Mouse (Mus musculus): ENCODE data around the gene Dedd. TPM values are rescaled to one million over a fixed set of nuclear protein-coding genes. Genes with fewer than 3 reads are reported as not detected.
"Not testable (repeated sequence)": the region's sequence is repeated elsewhere in the genome, so short reads cannot be mapped to it uniquely, and the experiment has no call there.

Dedd gene
- polyA plus RNA-seq, 1 experiment from 2014 or later: 52.9 TPM

DNA sequence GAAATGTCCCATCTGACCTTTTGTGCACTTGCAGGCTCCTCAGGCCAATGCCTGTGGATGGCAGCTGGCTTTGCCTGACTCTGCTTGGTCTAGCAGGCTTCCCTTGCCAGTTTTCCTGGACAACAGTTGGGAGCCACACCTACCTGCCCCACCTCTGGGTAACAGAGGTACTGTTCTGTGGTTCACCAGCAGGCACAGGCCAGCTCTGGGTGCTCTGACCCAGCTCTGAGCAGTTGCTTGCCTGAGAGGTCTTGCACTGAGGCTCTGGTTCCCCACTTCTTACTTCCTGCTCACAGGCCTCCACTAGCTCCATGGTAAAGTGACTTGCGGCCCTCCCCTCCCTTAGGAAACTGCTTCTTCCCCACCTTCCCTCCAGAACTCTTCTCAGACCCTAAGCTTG lies 6.9 kb upstream of the Dedd start:
- no peaks in the 10 kb centered on the region for H3K36me3 ChIP-seq (replicated peaks)
- peak; percentile 45 for ATAC-seq (replicated peaks)
- no peak overlapping the region for H3K27ac ChIP-seq
- WGBS: 88% methylated on average over 1 of the region's 1 CpGs
- no peaks in the 10 kb centered on the region for H3K9me3 ChIP-seq
- H3K27me3 ChIP-seq (replicated peaks): no peaks in the 10 kb centered on the region
- H3K4me1 ChIP-seq: peaks cover 13% of the 10 kb centered on the region
- H3K4me3 ChIP-seq: no peak overlapping the region
- no peak overlapping the region for H3K9ac ChIP-seq
- H3K4me2 ChIP-seq: no peak overlapping the region

DNA sequence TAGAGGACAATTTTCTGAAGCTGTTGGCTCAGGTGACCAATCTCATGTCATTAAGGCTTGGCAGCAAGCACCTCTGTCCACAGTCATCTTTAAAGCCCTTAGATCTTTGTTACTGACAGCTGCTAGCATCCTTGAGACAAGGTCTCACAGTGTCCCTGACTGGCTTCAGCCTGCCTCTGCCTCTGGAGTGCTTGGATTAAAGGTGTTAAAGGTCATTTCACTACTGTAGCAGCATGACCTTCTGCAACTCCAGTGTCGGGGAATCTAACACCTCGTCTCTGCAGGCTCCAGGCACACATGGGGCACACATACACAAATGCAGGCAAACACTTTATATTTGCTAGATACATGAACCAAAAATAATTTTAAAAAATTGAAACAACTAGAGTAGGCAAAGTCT lies 3.4 kb upstream of the Dedd start:
- 85% methylated on average over 2 of the region's 2 CpGs for WGBS
- no peak overlapping the region for H3K9ac ChIP-seq
- peaks cover 33% of the 10 kb centered on the region for H3K4me1 ChIP-seq
- no peaks in the 10 kb centered on the region for H3K36me3 ChIP-seq (replicated peaks)
- H3K27ac ChIP-seq: no peak overlapping the region
- H3K9me3 ChIP-seq: no peaks in the 10 kb centered on the region
- no peak overlapping the region for H3K4me3 ChIP-seq
- no peak overlapping the region for H3K4me2 ChIP-seq
- H3K27me3 ChIP-seq (replicated peaks): no peaks in the 10 kb centered on the region
- ATAC-seq (replicated peaks): no peak

DNA sequence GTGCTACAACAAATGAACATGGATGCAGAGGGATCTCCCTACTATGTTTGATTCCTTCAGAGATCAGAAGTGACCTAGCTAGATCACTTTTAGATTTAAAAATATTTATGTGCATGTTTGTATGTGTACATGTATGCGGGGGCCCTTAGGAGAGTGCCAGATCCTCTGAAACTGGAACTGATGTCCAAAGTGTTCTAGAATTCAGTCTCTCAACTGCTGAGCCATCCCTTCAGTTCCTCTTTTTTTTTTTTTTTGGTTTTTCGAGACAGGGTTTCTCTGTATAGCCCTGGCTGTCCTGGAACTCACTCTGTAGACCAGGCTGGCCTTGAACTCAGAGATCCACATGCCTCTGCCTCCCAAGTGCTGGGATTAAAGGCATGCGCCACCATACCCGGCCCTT lies 2.4 kb upstream of the Dedd start:
- H3K9me3 ChIP-seq; H3K4me2 ChIP-seq; H3K9ac ChIP-seq; H3K27me3 ChIP-seq (replicated peaks); H3K36me3 ChIP-seq (replicated peaks); H3K4me3 ChIP-seq; ATAC-seq (replicated peaks); H3K27ac ChIP-seq: not testable (repeated sequence)
- WGBS: 95% methylated on average over 4 of the region's 4 CpGs
- H3K4me1 ChIP-seq: peaks cover 42% of the 10 kb centered on the region

DNA sequence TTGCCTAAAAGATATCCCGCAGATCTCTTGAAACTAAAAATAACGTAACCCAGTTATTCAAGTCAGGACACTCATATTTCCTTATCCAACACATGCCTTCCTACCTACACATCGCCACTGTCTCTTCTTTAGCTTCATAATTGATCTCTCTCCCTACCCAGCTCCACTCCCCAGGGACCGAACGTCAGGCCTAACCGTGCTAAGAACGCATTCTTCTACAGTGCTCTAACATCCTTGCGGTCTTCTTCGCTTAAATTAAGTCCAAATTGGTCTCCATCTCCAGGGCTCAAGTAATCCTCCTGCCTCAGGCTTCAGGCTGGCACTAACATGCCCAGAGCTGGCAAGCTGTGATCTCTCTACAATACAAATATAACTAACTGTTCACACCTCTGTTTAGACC lies 701 bp upstream of the Dedd start:
- no peaks in the 10 kb centered on the region for H3K36me3 ChIP-seq (replicated peaks)
- H3K9me3 ChIP-seq: no peaks in the 10 kb centered on the region
- H3K4me2 ChIP-seq: peak overlapping the region; percentile 64
- H3K4me1 ChIP-seq: peaks cover 53% of the 10 kb centered on the region
- 37% methylated on average over 9 of the region's 9 CpGs for WGBS
- peak overlapping the region; percentile 93 for H3K4me3 ChIP-seq
- peak overlapping the region; percentile 95 for H3K9ac ChIP-seq
- ATAC-seq (replicated peaks): no peak; the same call in 1 of the 2 replicates
- H3K27ac ChIP-seq: peak overlapping the region; percentile 99
- no peaks in the 10 kb centered on the region for H3K27me3 ChIP-seq (replicated peaks)

DNA sequence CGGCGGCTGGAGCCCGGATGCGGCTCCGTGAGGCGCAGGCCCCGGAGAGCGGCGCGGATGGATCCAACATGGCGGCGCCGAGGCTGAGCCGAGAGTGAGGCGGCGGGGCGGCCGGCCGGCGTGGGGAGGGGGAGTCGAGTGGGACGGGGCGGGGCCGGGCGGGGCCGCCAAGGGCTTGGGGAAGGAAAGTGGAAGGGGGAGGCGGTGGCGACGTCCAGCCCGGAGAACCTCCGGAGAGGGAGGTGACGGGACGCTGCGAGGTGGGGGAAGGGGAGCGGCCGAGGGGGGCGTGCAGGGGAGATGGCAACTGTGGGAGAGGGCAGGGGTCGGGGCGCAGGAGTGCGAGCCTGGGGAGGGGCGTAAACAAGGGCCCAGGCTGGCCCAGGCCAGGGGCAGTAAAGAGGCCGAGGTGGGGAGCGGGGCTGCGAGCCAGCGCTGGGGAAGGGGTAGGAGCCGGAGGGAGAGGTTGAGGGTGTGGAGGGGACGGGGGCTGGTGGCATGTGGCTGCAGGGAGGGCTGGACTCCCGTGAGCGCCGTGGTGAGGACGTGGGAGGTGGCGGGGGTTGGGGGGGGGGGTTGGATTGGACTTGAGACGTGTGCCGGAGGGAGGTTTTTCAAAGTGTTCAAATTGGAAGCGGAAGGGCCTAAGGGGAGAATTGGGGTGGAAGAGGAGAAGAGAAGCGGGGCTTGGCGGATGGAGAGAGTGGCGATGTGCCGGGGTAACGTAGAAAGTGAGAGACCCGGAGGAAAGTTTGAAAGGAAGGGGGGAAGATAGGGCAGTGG lies 679 bp downstream of the Dedd start:
- H3K4me2 ChIP-seq: peak overlapping the region; percentile 64
- WGBS: 1% methylated on average over 59 of the region's 61 CpGs
- peak overlapping the region; percentile 95 for H3K9ac ChIP-seq
- no peaks in the 10 kb centered on the region for H3K27me3 ChIP-seq (replicated peaks)
- ATAC-seq (replicated peaks): peak; percentile 86
- H3K27ac ChIP-seq: peak overlapping the region; percentile 99
- peak overlapping the region; percentile 93 for H3K4me3 ChIP-seq
- peaks cover 57% of the 10 kb centered on the region for H3K4me1 ChIP-seq
- H3K9me3 ChIP-seq: no peaks in the 10 kb centered on the region
- H3K36me3 ChIP-seq (replicated peaks): no peaks in the 10 kb centered on the region

DNA sequence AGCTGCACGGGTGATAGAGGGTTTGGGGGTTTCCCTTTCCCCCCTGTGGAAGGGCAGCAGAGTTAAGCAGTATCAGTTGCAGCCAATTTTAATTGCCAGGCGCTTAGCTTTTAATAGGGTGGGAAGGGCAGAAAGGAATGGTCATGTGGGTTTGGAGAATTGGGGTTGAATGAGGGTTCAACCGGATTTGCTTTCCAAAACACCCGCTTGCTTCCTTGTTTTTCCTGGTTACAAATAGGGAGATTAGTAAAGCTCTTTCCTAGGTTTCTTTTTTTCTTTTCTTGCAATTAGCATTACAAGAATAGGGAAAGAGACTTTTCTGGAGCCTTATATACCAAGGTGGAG lies 1.2 kb downstream of the Dedd start:
- Histone ChIP-seq H3K9me3 (no peaks in the 10 kb centered on the region), H3K9ac (peak overlapping the region; percentile 95), H3K4me2 (peak overlapping the region; percentile 64), H3K27me3 (replicated peaks) (no peaks in the 10 kb centered on the region), H3K4me3 (peak overlapping the region; percentile 93), H3K4me1 (peaks cover 57% of the 10 kb centered on the region), H3K27ac (peak overlapping the region; percentile 99), H3K36me3 (replicated peaks) (no peaks in the 10 kb centered on the region)
- under 1% methylated on average over 4 of the region's 4 CpGs for WGBS
- ATAC-seq (replicated peaks): no peak

DNA sequence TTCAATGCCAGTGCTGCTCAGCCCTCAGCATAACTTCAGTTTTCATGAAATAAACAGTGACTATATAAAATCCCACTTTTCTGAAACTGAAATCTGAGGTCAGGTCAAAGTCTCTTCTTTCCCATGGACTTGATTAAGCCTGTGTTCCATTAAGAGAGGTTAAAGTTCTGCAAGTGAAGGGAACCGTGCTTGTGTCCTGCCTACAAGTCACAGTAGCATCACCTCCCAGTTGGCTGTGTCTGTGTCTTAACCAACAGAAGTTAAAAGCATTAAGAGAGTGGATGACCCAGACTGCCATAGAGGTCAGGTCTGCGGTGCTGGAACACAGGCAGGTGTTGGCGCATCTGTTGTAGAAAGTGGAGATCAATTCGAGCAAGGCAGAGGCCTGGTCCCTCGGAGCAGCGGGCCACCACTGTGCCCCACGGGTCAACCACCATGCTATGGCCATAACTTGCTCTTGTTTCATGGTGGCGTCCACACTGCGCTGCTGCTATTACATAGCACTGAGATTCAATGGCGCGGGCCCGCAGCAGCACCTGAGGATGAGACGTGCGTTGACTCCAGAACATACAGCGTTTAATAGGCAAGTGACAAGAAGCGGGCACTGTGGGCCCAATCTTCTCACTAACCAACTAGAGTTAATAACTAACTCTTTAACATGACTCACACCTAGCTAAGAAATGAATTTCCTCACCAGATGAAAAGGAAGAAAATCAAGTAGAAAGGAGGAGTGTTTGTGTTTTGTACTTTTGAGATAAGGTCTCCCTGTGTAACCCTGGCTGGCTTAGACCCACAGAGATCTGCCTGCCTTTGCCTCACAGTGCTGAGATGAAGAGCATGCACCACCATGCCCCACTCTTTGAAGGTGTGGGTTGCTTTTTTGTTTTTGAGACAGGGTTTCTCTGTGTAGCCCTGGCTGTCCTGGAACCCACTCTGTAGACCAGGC lies 13.6 kb downstream of the Dedd start:
- H3K9ac ChIP-seq: no peak overlapping the region
- ATAC-seq (replicated peaks): no peak
- no peak overlapping the region for H3K27ac ChIP-seq
- H3K36me3 ChIP-seq (replicated peaks): peaks cover 49% of the 10 kb centered on the region
- H3K4me2 ChIP-seq: no peak overlapping the region
- 97% methylated on average over 16 of the region's 16 CpGs for WGBS
- H3K4me3 ChIP-seq: no peak overlapping the region
- 0 out of 2 replicates have a peak, but pooled peaks cover 6% of the 10 kb centered on the region for H3K9me3 ChIP-seq
- H3K4me1 ChIP-seq: peaks cover 24% of the 10 kb centered on the region
- no peaks in the 10 kb centered on the region for H3K27me3 ChIP-seq (replicated peaks)

DNA sequence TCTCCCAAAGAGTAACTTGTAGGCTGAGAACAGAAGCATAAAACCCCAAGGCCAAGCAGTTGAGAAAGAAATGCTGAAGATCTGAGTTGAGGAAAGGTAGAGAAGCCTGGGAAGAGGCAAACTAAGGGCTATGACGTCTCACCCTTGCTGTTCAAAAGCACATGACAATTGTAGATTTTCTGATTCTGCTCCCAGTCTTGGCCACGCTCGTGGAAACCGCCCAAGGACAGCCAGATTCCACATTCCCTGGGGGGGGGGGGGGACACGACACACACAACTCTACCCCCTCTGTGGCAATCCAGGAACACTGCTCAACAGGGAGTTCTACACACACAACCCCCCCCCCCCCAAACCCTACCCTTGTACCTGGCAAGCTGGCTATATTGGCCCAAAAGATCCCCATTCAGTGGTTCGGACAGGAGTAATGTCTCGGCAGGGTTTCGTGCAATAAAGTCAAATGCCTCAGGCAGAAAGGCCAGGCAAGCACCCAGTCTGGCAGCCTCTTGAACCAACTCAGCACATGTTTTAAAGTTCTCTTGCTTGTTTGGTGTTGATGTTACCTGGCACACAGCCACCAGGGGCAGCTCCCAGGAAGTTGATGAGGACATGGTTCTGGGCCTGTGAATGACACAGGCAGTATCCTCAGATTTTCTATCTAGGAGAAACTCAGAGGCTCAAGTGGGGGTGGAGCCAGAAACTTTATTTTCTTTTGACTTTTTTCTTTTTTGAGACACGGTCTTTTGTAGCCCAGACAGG lies 15.2 kb downstream of the Dedd start:
- 0 out of 2 replicates have a peak, but pooled peaks cover 6% of the 10 kb centered on the region for H3K9me3 ChIP-seq
- H3K4me2 ChIP-seq: peak overlapping the region; percentile 81; the same call in 1 of the 2 replicates
- peaks cover 35% of the 10 kb centered on the region for H3K36me3 ChIP-seq (replicated peaks)
- 81% methylated on average over 9 of the region's 9 CpGs for WGBS
- H3K9ac ChIP-seq: no peak overlapping the region
- peak overlapping the region; percentile 94; the same call in 1 of the 2 replicates for H3K4me3 ChIP-seq
- H3K4me1 ChIP-seq: peaks cover 36% of the 10 kb centered on the region
- H3K27ac ChIP-seq: no peak overlapping the region
- ATAC-seq (replicated peaks): no peak
- no peaks in the 10 kb centered on the region for H3K27me3 ChIP-seq (replicated peaks)

DNA sequence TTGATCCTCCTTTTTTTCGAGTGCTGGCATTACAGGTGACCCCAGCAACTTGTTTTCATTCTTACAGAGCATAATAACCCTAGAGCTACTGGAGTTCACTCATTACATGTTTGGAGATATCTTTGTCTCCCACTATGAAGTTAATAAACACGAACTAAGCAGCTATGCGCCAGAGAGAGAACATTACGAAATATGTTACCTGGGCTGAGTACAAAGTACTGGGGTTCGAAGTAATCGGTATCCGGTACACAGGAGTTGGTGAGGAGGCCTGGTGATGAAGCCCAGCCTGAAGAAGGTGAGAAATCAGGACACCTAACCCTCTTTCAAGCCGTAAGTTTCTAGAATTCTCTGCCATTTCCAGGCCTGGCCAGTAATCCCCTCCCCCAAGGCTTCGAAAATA lies 15.8 kb downstream of the Dedd start:
- H3K4me3 ChIP-seq: peak overlapping the region; percentile 94
- peak; percentile 24 for ATAC-seq (replicated peaks)
- H3K9ac ChIP-seq: peak overlapping the region; percentile 78
- H3K27me3 ChIP-seq (replicated peaks): no peaks in the 10 kb centered on the region
- H3K27ac ChIP-seq: no peak overlapping the region; the same call in 1 of the 2 replicates
- 76% methylated on average over 9 of the region's 9 CpGs for WGBS
- peaks cover 29% of the 10 kb centered on the region for H3K36me3 ChIP-seq (replicated peaks)
- peak overlapping the region; percentile 81 for H3K4me2 ChIP-seq
- peaks cover 38% of the 10 kb centered on the region for H3K4me1 ChIP-seq
- 0 out of 2 replicates have a peak, but pooled peaks cover 6% of the 10 kb centered on the region for H3K9me3 ChIP-seq

DNA sequence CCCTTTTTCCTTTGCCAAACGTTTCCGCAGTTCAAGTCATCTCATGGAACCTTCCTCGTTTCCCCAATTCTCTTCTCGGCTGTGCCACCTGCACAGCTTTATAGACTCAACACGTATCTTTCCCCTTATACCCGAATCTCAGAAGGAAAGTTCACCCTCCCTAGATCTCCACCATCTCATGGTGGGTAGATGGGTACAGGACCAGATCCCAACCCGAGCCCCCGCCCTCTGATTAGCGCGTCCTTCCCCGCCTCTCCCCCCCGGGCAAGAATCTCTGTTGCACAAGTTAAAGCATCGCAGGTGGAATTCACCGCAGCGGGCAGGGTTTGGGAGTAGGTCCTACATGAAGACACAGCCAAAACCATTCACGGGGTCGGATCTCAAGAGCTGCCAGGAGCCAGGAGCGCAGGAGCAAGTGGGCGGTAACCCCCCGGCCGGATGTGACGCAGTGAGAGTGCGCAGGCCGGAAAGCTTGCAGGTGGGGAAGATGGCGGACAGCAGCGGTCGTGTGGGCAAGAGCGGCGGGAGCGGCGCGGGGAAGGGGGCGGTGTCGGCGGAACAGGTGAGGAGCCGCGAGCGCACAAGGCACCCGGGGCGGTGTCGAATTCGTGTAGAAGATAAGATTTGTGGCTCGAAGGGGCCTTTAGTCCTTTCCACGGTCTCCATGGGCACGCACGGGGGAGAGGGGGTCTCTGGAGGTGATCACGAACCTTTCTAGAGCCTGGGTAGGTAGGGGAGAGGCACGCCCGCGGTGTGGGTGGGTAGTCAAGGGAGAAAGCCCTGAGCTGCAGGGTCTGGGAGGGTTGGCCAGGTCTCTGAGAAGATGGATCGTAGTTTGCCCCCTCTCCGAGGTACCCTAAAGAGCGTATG lies 16.5 kb downstream of the Dedd start, which contains the start of the genes Nit1 and Pfdn2:
Gene Nit1, minus strand, starts transcription at position 422 of the 870 bp plus-strand sequence.
Gene Pfdn2, plus strand, starts transcription at position 446 of the 870 bp plus-strand sequence.
- peak; percentile 95 for ATAC-seq (replicated peaks)
- H3K4me2 ChIP-seq: peak within 1 kb of the TSS; percentile 81
- H3K27ac ChIP-seq: peak within 1 kb of the TSS; percentile 86
- peaks cover 22% of the 10 kb centered on the region for H3K36me3 ChIP-seq (replicated peaks)
- H3K9me3 ChIP-seq: 0 out of 2 replicates have a peak, but pooled peaks cover 6% of the 10 kb centered on the region
- 1% methylated on average over 52 of the region's 53 CpGs for WGBS
- H3K4me1 ChIP-seq: peaks cover 38% of the 10 kb centered on the region
- no peaks in the 10 kb centered on the region for H3K27me3 ChIP-seq (replicated peaks)
- H3K9ac ChIP-seq: peak within 1 kb of the TSS; percentile 78
- peak within 1 kb of the TSS; percentile 94 for H3K4me3 ChIP-seq

DNA sequence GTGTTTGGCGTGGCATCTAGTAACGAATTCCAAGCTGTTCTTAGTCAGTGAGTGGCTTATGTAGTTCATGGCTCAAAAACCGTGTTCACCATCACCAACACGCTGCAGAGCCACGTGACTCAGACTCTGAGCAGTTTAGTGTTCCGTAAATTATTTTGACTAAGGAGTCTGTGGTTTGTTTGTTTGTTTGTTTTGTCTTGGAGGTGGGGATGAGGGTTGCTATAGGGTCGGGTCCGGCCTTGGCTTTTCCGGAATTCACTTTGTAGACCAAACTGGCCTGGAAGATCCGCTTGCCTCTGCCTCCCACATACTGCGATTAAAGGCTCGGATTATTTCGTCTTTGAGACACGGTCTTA lies 17.1 kb downstream of the Dedd start:
- under 1% methylated on average over 14 of the region's 14 CpGs for WGBS
- Histone ChIP-seq H3K27ac (peak overlapping the region; percentile 86), H3K9ac (peak overlapping the region; percentile 78), H3K4me1 (peaks cover 38% of the 10 kb centered on the region), H3K4me2 (peak overlapping the region; percentile 81), H3K4me3 (peak overlapping the region; percentile 94), H3K9me3 (0 out of 2 replicates have a peak, but pooled peaks cover 6% of the 10 kb centered on the region), H3K36me3 (replicated peaks) (peaks cover 16% of the 10 kb centered on the region), H3K27me3 (replicated peaks) (no peaks in the 10 kb centered on the region)
- no peak for ATAC-seq (replicated peaks)

All from midbrain, embryonic 15.5 days (tissue).